Mouse (Mus musculus) adipose tissue, adult 10 weeks (tissue): ENCODE results near the gene 2410002F23Rik. TPM values are rescaled to one million over a fixed set of nuclear protein-coding genes. Genes with fewer than 3 reads are reported as not detected.

Experiments
- polyA plus RNA-seq: library from polyadenylated mRNA; stranded (reverse); fragments of 350-450 nt; fragmentation: Illumina TruSeq; extraction: RNeasy Lipid Tissue Mini Kit (QIAGEN cat#74804); gene quantifications from one replicate; pipeline ENCODE4 v1.2.3, GENCODE M21; 2014; ENCODE audit warnings: low read depth, low replicate concordance

2410002F23Rik gene
- 71.2 TPM for polyA plus RNA-seq

DNA sequence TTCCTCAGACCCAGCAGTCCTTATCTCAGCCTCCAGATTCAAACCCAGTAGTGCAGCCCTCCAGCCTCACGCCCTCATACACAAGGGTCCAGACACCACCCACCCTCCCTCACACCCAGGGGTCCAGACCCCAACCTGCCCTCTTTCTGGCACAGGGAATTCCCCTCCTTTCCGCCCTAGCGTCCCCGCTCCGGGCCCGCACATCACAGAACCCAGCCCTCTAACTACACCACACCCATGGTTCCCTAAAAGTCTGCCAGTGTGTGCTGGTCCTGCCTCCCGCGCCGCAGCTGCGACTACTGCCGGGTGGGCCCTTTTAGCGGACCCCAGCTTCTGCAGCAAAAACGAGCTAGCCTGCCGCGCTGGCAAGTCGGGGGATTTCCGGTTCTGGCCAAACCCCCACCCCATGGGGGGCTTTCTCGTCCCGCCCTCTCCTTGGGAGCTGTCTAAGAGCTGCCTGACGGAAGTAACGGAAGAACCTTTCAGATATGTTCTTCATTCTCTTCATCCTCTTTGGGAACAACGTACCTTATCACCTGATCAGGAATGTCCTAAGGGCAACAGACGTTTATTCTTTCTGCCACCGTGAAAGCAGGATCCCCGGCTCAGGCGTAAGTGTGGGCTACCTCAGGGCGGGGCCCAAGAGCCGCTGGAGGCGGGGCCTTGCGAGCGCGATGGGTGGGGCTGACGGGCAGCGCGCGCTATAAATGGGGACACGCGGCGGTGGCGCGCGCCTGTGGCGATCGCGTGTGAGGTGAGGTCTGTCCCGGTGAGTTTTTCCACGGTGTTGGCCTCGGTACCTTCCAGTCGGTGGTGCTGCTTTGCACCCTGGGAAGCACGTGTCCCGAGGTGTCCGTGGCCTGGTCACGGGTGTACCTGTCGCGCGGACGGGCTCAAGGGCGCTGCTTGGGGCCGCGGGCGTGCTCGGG lies at the start of gene 2410002F23Rik, which contains the start of gene 1700028J19Rik:
TSS of gene 2410002F23Rik (plus strand) at position 668 of the 929 bp plus-strand sequence.
TSS of gene 1700028J19Rik (minus strand) at position 641 of the 929 bp plus-strand sequence.

DNA sequence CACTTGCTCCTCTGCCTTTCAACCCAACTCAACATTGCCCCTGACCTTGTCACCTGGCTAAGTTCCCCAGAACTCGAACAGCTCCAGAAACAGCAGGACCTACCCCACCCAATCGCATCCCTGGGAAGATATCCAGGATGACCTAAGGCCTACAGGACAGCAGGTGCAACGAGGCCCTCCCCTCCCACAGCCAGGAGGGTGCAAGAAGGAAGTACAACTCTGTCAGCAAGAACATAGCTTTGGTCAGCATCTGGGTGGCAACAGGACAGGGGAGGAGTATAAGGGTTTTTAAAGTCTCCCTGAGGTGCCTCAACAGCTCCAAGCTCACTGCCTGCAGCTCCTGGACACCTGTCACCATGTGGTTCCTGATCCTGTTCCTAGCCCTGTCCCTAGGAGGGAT lies 48.6 kb upstream of the 2410002F23Rik start, which contains the start of gene Klk1b3:
TSS of gene Klk1b3 (plus strand) at position 301 of the 400 bp plus-strand sequence.

DNA sequence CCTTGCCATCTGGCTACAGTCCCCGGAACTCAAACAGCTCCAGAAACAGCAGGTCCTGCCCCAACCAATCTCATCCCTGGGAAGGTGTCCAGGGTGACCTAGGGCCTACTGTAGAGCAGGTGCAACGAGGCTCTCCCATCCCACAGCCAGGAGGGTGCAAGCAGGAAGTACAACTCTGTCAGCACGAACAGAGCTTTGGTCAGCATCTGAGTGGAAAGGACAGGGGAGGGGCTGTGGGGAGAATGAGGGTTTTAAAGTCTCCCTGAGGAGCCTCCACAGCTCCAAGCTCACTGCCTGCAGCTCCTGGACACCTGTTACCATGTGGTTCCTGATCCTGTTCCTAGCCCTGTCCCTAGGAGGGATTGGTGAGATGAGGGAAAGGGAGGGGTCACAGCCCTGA lies 39.4 kb upstream of the 2410002F23Rik start, which contains the start of gene Klk1b4:
TSS of gene Klk1b4 (plus strand) at position 301 of the 400 bp plus-strand sequence.

DNA sequence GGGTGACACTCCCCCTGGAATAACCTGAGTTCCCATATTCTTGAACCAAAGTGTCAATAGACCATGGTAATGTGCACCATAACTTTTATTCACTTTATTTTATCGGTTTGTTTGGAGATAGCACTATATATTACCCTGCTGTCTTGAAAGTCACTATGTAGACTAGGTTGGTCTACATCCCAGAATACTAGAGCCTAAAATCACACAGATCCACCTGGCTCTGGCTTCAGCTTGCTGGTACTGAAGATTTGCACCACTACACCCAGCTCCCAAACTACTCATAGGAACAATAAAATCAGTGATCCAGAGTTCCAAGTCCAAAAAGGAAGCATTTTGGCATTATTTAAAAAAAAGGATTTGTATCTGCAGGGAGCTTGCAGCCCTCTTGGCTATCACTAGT lies 30.9 kb upstream of the 2410002F23Rik start, which contains the start of gene Klk1b5:
TSS of gene Klk1b5 (plus strand) at position 301 of the 400 bp plus-strand sequence.

DNA sequence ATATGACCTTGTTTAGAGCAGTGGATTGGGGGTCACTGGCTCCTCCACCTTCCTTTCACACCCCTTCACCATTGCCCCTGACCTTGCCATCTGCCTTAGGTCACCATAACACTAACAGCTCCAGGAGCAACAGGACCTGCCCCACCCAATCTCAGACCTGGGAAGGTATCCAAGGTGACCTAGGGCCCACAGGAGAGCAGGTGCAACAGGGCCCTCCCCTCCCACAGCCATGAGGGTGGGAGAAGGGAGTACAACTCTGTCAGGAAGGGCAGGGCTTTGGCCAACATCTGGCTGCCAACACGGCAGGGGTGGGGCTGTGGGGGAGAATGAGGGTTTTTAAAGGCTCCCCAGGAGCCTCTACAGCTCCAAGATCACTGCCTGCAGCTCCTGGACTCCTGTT lies 21.4 kb upstream of the 2410002F23Rik start, which contains the start of gene Klk1:
TSS of gene Klk1 (plus strand) at position 285 of the 400 bp plus-strand sequence.

DNA sequence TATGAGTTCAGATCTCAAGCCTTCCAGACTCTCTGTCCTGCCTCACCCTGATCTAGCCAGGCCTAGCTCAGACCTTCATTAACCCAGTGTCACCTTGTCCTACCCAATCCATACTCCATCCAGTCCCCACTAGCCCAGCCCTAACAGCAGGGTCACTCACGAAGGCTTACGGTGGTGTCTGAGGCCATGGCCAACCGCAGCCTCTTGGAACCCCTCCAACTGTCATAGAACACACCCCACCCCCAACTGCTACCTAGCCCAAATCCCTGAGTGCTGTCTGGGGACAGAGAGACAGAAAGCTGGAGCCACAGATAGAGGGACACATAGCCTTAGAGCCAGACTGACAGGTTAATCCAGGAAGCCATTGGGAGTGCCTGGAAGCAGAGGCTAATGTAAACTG lies 10.6 kb upstream of the 2410002F23Rik start, which contains the start of gene Gm36864:
TSS of gene Gm36864 (plus strand) at position 269 of the 400 bp plus-strand sequence.

DNA sequence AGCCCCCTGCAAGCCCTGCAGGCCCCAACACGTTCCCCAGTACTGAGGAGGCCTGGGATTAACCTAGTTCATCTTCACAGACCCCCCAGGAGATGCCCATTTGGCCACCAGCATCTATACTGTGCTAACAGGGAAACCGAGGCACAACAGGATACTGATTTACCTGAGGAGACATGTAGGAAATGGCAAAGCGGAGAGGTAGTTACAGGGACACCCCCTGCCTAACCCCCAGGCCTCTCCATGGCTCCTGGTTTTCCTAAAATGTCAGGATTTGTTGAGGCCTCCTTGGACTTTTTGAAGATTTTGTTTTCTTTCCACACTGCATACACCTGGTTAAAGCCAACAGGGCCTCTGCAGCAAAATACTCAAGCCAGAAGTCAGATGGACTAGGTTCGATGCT lies 10.8 kb downstream of the 2410002F23Rik start, which contains the start of gene Acp4:
TSS of gene Acp4 (minus strand) at position 101 of the 400 bp plus-strand sequence.

DNA sequence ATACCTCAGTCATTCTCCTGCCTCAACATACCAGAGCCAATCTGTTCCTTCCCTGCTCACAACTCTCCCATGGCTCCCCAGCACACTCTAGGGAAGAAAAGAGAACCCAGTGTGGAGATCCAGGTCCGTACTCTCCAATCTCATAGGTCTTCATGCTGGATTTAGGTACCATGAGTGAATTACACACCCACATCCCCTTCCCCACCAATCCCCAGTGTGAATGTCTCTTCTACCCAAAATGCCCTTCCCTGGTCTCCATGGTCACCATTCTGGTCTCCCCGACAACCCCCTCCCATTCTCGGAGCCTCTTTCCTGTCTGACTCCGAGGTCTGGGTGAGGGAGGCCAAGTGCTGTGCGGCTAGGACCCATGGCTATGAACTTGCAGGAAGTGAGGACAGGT lies 14.6 kb downstream of the 2410002F23Rik start, which contains the start of gene Gm15517:
TSS of gene Gm15517 (plus strand) at position 301 of the 400 bp plus-strand sequence.

Other genes starting within 250 kb of the 2410002F23Rik start
- gene Klk1b26, start 234.6 kb upstream of the 2410002F23Rik start, polyA plus RNA-seq, result 0.52 TPM
- gene Klk1b27, start 194.4 kb upstream of the 2410002F23Rik start, polyA plus RNA-seq, result 0.38 TPM
- 0.38 TPM for gene Klk1b21, start 144.4 kb upstream of the 2410002F23Rik start, polyA plus RNA-seq
- gene Klk1b22, start 134.0 kb upstream of the 2410002F23Rik start, polyA plus RNA-seq, result not detected
- not detected for gene Klk1b16, start 110.0 kb upstream of the 2410002F23Rik start, polyA plus RNA-seq
- not detected for gene Klk1b24, start 58.5 kb upstream of the 2410002F23Rik start, polyA plus RNA-seq
- 0.38 TPM for gene Klk1b3, start 48.5 kb upstream of the 2410002F23Rik start, polyA plus RNA-seq
- gene Klk1b4, start 39.3 kb upstream of the 2410002F23Rik start, polyA plus RNA-seq, result not detected
- 2.5 TPM for gene Klk1b5, start 30.8 kb upstream of the 2410002F23Rik start, polyA plus RNA-seq
- 1.2 TPM for gene Klk1, start 21.4 kb upstream of the 2410002F23Rik start, polyA plus RNA-seq
- 0.81 TPM for gene Gm36864, start 10.5 kb upstream of the 2410002F23Rik start, polyA plus RNA-seq
- gene 1700028J19Rik, start within 50 bp of the 2410002F23Rik start, polyA plus RNA-seq, result 10.2 TPM
- 0.31 TPM for gene Acp4, start 10.7 kb downstream of the 2410002F23Rik start, polyA plus RNA-seq
- 37.4 TPM for gene Gm15517, start 14.7 kb downstream of the 2410002F23Rik start, polyA plus RNA-seq
- 7.8 TPM for gene Clec11a, start 60.2 kb downstream of the 2410002F23Rik start, polyA plus RNA-seq
- gene Shank1, start 63.5 kb downstream of the 2410002F23Rik start, polyA plus RNA-seq, result 0.61 TPM
- 3.9 TPM for gene Syt3, start 137.4 kb downstream of the 2410002F23Rik start, polyA plus RNA-seq
- 0.37 TPM for gene 1700008O03Rik, start 139.1 kb downstream of the 2410002F23Rik start, polyA plus RNA-seq
- gene Lrrc4b, start 182.3 kb downstream of the 2410002F23Rik start, polyA plus RNA-seq, result 0.20 TPM
- not detected for gene Aspdh, start 218.7 kb downstream of the 2410002F23Rik start, polyA plus RNA-seq
- gene Josd2, start 221.3 kb downstream of the 2410002F23Rik start, polyA plus RNA-seq, result 27.8 TPM
- 127 TPM for gene Emc10, start 249.8 kb downstream of the 2410002F23Rik start, polyA plus RNA-seq
- 31.7 TPM for gene Fam71e1, start 249.9 kb downstream of the 2410002F23Rik start, polyA plus RNA-seq